Mouse (Mus musculus) fibroblast of lung, adult 2 months (primary cell): ENCODE results near the gene Ddx46.
A peak's percentile ranks its signal among the peaks of the same experiment; 100 is the strongest.
"Not testable (repeated sequence)": the region's sequence is repeated elsewhere in the genome, so short reads cannot be mapped to it uniquely, and the experiment has no call there.

Experiments
- DNase-seq: peaks from one replicate; pipeline ENCODE4 v3.0.0-alpha.2; 2011; ENCODE audit warnings: low read depth

The Ddx46 gene

GRCm38 (mm10) chr13:55634639-55635127, at the start of gene Ddx46:
Gene Ddx46 (plus strand): TSS chr13:55635027.
- peak; percentile 74 for DNase-seq

GRCm38 (mm10) chr13:55591961-55592490, 42.8 kb upstream of the Ddx46 start:
- DNase-seq: no peak

GRCm38 (mm10) chr13:55592512-55593253, 42.1 kb upstream of the Ddx46 start:
- DNase-seq: peak; percentile 87

GRCm38 (mm10) chr13:55593254-55593747, 41.5 kb upstream of the Ddx46 start:
- DNase-seq: no peak

- no peak for DNase-seq
Measured at GRCm38 (mm10) chr13:55595375-55595774, 39.5 kb upstream of the Ddx46 start.

DNA sequence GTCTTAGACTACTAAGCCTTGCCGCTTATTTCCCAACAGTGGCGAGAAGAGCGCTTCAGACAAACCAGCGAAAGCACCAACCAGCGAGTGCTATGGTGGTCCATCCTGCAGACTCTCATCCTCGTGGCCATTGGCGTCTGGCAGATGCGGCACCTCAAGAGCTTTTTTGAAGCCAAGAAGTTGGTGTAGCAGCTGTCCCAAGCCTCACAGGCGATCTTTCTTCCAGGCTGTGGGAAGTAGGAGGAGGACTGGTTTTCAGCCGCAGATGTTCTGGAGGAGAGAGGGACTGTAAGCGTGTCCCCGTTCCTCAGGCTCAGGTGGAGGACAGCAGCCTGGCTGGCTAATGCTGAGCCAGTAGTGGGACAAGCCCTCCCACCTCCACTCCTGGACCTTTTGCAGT, 38.0 kb upstream of the Ddx46 start:
- DNase-seq: no peak

DNA sequence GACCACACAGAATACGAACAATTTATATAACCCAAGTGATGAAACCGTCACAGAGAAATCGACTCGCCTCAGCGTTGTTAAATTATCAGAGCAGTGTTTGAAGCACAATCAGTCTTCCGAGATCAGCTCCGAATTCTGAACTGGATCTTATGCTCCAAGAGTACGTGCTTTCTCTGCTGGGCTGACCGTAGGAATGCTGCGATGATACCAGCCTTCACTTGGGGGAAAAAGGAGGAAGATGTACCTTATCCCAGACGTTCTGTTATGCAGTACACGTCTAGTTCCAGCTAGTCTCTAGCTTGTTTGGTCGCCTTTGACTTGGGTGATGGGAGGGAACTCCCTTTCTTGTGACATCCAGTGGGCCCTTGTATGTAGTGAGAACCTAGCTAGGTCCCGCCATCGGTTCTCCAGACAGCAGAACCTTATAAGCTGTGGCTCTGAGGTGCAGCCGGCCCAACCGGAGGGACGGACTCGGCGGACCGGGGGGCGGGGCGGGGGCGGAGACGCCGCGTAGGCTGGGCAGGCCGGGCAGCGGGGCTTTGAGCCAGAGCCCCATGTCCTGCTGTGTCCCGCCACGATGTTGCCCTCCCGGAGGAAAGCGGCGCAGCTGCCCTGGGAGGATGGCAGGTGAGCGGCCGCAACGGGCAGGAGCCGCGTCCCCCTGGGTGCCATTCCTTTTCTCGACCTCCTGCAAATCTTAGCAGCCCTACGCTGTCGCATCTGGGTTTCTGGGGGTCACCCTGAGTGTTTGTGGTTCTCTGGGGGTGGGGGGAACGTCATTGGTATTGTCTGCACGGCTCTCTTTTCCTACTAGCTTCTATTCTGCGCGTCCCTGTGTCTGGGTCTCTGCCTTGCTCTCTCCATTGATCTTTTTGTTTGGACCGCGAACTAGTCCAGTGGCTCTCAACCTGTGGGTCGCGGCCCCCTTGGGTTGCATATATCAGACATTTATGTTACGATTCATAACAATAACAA, 35.0 kb upstream of the Ddx46 start, which contains the start of gene B4galt7:
TSS of gene B4galt7 (plus strand) at position 331 of the 975 bp plus-strand sequence.
- no peak for DNase-seq

GRCm38 (mm10) chr13:55600657-55601056, 34.2 kb upstream of the Ddx46 start:
- DNase-seq: no peak

- DNase-seq: no peak
Measured at GRCm38 (mm10) chr13:55601611-55602010, 33.2 kb upstream of the Ddx46 start.

GRCm38 (mm10) chr13:55604606-55605005, 30.2 kb upstream of the Ddx46 start:
- DNase-seq: no peak

DNA sequence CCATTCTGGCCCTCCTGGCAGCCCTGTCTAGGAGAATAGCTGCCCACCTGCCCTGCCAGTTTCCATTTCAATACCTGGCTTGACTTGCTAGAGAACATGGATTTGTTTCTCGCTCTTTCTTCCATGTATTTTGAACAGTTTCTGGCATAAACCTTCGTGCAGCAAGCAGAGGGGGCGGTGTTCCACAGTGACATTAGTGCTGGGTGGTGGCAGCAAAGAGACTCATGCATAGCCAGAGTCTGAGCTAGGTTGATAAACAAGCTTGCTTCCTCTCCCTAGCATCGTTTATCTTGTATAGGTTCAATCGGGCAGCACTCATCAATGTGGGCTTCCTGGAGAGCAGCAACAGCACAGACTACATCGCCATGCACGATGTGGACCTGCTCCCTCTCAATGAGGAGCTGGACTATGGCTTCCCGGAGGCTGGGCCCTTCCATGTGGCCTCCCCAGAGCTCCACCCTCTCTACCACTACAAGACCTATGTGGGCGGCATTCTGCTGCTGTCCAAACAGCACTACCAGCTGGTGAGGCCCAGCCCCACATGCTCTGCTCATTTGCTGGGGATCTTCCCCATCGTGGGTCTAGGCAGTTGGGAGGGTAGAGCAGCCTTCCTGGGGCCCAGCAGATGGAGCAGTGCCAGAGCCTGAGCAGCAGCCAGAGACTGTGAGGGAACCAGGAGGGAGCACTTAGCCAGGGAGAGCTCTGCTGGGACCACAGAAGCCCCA, 27.8 kb upstream of the Ddx46 start:
- no peak for DNase-seq

GRCm38 (mm10) chr13:55607624-55608006, 27.2 kb upstream of the Ddx46 start:
- DNase-seq: no peak

DNA sequence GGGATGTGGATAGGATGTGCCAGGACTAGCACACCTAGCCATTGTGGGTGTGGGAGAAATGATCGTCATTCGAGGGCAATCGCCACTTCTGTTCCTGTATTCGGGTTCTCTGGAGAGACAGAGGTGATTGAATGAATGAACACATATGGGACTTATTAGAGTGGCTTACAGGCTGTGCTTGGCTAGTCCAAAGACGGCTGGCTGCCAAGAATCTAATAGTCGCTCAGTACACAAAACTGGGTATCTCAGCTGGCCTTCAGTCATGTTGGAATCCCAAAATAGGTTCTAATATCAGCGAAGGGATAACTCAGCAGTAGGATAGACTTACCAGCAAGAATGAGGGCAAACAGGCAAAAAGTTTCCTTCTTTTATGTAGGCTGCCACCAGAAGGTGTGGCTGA, 22.8 kb upstream of the Ddx46 start:
- DNase-seq: no peak

DNA sequence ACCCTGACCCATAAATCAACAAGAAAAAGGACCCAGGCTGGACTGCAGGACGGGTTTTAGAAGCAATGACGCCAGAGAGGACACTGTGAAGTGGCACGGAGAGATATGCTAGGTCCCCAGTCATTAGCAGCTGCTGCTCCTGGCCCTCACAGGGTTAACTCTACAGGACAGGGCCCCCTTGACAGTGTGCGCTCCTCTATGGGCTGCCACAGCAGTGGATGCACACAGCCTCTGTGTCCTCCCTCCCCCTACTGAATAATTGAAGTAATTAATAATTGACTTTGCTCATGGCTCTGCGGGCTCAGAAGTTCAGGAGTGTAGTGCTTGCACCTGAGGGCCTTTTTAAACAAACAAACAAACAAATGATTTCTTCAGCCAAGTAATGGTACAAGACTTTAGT, 21.4 kb upstream of the Ddx46 start:
- no peak for DNase-seq

- no peak for DNase-seq
Measured at GRCm38 (mm10) chr13:55619328-55619727, 15.5 kb upstream of the Ddx46 start.

- no peak for DNase-seq
Measured at GRCm38 (mm10) chr13:55620275-55620674, 14.6 kb upstream of the Ddx46 start.

DNA sequence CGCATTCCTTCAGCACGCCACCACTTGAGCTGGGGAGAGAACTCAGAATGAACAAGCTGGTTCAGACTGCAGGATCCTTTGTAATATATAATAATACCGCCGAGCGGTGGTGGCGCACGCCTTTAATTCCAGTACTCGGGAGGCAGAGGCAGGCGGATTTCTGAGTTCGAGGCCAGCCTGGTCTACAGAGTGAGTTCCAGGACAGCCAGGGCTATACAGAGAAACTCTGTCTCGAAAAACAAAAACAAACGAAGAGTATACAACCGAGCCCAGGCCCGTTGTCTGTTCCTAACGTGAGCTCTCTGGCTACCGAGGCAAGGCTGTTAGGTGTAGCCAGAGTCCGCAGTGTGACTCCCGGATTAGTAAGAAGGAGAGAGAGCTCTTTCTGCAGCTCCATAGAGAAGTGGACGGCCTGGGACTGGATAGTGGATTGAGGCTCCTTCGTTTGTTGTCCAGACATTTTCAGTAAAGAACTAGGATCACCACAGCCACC, 12.6 kb upstream of the Ddx46 start:
- not testable (repeated sequence) for DNase-seq

DNA sequence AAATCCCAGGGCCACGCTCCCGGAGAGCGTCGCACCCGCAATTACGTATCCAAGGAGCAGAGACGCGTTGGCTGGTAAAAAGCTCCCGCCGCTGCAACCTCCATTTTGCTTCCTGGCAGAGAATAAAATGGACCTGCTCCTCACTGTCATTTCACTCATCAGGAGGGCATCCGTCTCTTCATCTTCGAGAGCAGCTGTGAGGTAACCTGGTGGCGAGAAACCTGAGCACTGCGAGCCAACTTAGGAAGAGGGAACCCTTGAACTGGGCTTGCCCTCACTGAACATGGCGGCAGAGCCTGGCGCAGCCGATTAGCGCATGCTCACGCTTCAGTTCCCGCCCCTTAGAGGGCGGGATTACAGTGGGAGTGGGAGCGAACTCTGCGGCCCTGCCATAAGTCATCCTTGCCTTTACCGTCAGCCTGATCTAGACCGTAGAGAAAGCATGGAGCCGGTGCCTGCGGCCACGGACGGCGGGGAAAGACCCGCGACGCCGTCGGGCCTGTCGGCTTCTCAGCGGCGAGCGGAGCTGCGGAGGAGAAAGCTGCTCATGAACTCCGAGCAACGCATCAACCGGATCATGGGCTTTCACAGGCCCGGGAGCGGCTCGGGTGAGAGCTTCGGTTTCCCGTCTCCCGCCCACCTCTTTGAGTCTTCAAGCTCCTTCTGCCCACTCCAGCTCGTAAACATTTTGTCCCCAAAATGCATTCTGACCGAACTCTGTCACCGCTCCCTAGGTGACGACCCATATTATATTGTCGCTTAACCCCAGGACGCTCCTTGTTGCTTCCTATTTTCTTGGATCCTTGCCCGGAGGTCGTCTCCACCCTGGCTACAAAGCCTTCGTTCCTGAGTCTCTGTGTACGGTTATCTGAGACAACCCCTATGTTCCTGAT, 11.9 kb upstream of the Ddx46 start, which contains the start of gene Caml:
TSS of gene Caml (plus strand) at position 357 of the 893 bp plus-strand sequence.
- DNase-seq: peak; percentile 88

DNA sequence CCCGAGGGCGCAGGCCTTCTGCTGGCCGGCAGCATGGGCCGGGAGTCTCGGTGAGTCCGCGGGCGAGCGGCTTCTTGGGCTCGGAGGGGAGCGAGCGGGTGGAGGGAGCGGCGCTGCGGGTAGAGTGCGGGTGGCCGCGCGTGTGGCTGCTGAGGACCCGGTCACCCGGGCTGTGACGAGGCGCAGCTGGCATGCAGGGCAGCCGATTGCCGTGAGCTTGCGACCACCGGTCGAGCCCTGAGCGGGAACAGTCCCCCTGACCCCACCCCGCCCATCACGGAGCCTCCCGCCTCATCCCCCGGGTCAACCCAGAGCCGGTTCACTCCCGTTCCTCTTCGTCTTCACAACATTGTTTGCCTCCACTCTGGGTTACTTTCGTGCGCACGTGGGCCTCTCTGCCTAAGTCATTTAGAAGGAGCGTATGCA, 332 bp downstream of the Ddx46 start:
- DNase-seq: no peak
